Mouse (Mus musculus) testis, adult 2 months (tissue): Measurements from ENCODE around the gene Mrpl21.

Experiments used
- CTCF ChIP-seq: fragments of 200-500 bp; IDR thresholded peaks from 2 replicates; pipeline ENCODE4 v1.5.1; 2012; ENCODE audit warnings: low read depth, mild to moderate bottlenecking, inconsistent platforms, low read length, moderate library complexity; ENCODE audit not compliant: control insufficient read depth, insufficient read depth, insufficient replicate concordance
- POLR2A ChIP-seq: fragments of 200-500 bp; IDR thresholded peaks from 2 replicates; pipeline ENCODE4 v1.6.1; 2012; ENCODE audit warnings: low read depth, mild to moderate bottlenecking, inconsistent platforms, low read length, moderate library complexity; ENCODE audit not compliant: control insufficient read depth

DNA sequence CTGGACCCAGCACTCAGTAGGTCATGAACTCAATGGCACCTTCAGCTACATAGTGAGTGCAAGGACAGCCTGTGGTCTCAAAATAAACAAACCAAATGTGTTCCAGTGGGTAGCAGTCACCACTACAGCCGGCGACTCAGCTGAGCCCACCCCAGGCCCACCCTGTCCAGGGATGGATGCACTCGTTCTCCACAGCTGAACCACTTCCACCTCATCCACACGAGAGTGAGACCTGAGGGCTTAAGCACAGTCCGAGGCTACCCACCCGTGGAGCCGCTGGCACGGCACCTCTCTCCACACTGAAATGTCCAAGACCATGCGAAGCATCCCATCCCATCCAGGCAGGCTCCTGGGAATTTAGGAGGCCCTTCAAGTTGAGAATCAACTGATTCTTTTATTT lies 13.4 kb upstream of the Mrpl21 start:
- no peak for TF ChIP-seq POLR2A
- no peak for TF ChIP-seq CTCF
